Mouse (Mus musculus) lung, adult 2 months (tissue): ENCODE measurements at regions not wholly inside any gene's neighbourhood (a gene's known extent, or its start where the extent isn't known, plus 50 kb on each side); places are given as distances from the start of the nearest gene placed in this dataset.

Experiments
- CTCF ChIP-seq: fragments of 200-500 bp; IDR thresholded peaks from 2 replicates; pipeline ENCODE4 v1.5.1; 2011; ENCODE audit warnings: mild to moderate bottlenecking, low read length, control low read depth; ENCODE audit not compliant: insufficient read depth
- POLR2A ChIP-seq: fragments of 200-500 bp; IDR thresholded peaks from 2 replicates; pipeline ENCODE4 v1.6.1; 2011; ENCODE audit warnings: low read depth, mild to moderate bottlenecking, control low read depth, low read length, borderline replicate concordance; ENCODE audit errors: extremely low read depth

GRCm38 (mm10) chr5:4563862-4564261 is 194.0 kb downstream of the Fzd1 start:
- TF ChIP-seq POLR2A: no peak
- no peak for TF ChIP-seq CTCF
